Comparison of ENCODE assay signal across 8 mouse cellular contexts in the genomic region with DNA sequence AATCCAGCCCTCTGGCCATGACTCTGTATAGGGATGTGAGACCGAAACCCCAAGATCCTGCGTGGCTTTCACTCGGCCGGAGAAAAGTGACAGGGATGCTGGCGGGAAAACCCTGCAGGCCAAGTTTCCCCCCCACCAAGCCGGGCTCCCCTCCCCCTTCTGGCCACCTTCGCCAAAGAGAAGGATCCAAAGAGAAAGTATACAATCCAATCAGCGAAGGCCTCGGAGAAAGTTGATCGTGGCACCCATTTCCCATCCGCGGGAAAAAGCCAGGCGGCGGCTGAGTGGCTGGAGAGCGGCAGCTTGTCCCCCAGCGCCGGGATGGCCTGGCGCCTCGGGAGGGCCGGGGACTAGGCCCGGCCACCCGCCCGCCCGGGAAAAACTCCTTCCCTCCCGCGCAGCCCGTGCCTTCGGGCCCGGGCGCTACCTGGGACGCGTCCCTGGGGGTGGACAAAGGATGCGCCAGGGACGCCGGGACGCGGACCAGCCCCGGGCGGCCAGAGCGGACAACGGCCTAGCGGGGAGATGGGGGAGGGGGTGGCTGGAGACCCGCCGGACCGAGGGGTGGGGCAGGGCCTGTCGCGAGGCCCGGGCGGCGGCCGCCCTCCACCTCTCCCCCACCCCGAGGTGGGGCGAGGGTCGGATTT. TPM values are rescaled to one million over a fixed set of nuclear protein-coding genes. Genes with fewer than 3 reads are reported as not detected.
A peak's percentile ranks its signal among the peaks of the same experiment; 100 is the strongest.
DNase-seq lines count a peak whose midpoint lies in the region; ATAC-seq and TF ChIP-seq lines count a peak whose summit lies in the region.

No protein-coding gene starts in this region.

- peak overlapping the region; percentile 85 for H3K4me2 ChIP-seq in limb, embryonic 12.5 days
- peak overlapping the region; percentile 66 for H3K4me2 ChIP-seq in midbrain, embryonic 11.5 days

- H3K27me3 ChIP-seq in limb, embryonic 12.5 days = no peaks in the 10 kb centered on the region
- no peaks in the 10 kb centered on the region for H3K27me3 ChIP-seq in midbrain, embryonic 11.5 days (ENCODE audit: control insufficient read depth, insufficient read depth, low read length)

- peak; percentile 13 for DNase-seq in T-cell, adult 2 months (ENCODE audit: low spot score)
- peak; percentile 66 for DNase-seq in cerebellum, adult 9-10 months
- peak; percentile 72 for DNase-seq in gastrocnemius, adult 2 months
- peak; percentile 62 for DNase-seq in induced T-regulatory cell, adult 2 months (ENCODE audit: low read depth)
- DNase-seq in midbrain, embryonic 11.5 days (ENCODE audit: low spot score, missing footprints) = peak; percentile 95
- DNase-seq in spleen, adult 12 weeks (ENCODE audit: low spot score) = peak; percentile 26

- no peak; the same call in none of the 2 replicates for ATAC-seq in limb, embryonic 12.5 days (ENCODE audit: insufficient number of reproducible peaks, insufficient read depth, low FRiP score, low TSS enrichment, low read depth)
- peak; percentile 41 for ATAC-seq in midbrain, embryonic 11.5 days (ENCODE audit: low FRiP score)
- ATAC-seq in erythroid progenitor cell, adult 5-6 weeks (replicated peaks; ENCODE audit: low FRiP score, poor library complexity, severe bottlenecking) = no peak; the same call in 1 of the 2 replicates

- WGBS in limb, embryonic 12.5 days = under 1% methylated on average over 50 of the region's 54 CpGs
- under 1% methylated on average over 31 of the region's 54 CpGs for WGBS in midbrain, embryonic 11.5 days

- no peak for TF ChIP-seq CTCF in gastrocnemius, adult 2 months (IDR thresholded peaks at IDR 0.05)

- peak overlapping the region; percentile 99 for H3K27ac ChIP-seq in gastrocnemius, adult 2 months
- peak overlapping the region; percentile 99 for H3K27ac ChIP-seq in limb, embryonic 12.5 days
- peak overlapping the region; percentile 92 for H3K27ac ChIP-seq in midbrain, embryonic 11.5 days (ENCODE audit: low read depth, low read length)

- H3K9ac ChIP-seq in limb, embryonic 12.5 days (replicated peaks) = peak overlapping the region; percentile 97
- peak overlapping the region; percentile 92 for H3K9ac ChIP-seq in midbrain, embryonic 11.5 days (ENCODE audit: low read length)

- peaks cover 20% of the 10 kb centered on the region; the same call in 1 of the 2 replicates for H3K36me3 ChIP-seq in limb, embryonic 12.5 days
- H3K36me3 ChIP-seq in midbrain, embryonic 11.5 days (ENCODE audit: control insufficient read depth, insufficient read depth, low read length) = peaks cover 3% of the 10 kb centered on the region; the same call in 1 of the 2 replicates

- peaks cover 19% of the 10 kb centered on the region for H3K4me1 ChIP-seq in limb, embryonic 12.5 days (replicated peaks)
- peaks cover 10% of the 10 kb centered on the region for H3K4me1 ChIP-seq in midbrain, embryonic 11.5 days (ENCODE audit: control insufficient read depth, insufficient read depth, low read length)

- intact Hi-C loops in gastrocnemius, adult 2 months (cut with DNase I) = no loop called here

- peak overlapping the region; percentile 92 for H3K4me3 ChIP-seq in gastrocnemius, adult 2 months
- H3K4me3 ChIP-seq in limb, embryonic 12.5 days (replicated peaks) = peak overlapping the region; percentile 98
- H3K4me3 ChIP-seq in midbrain, embryonic 11.5 days (ENCODE audit: low read depth, low read length) = peak overlapping the region; percentile 92

- no peaks in the 10 kb centered on the region for H3K9me3 ChIP-seq in limb, embryonic 12.5 days
- no peaks in the 10 kb centered on the region for H3K9me3 ChIP-seq in midbrain, embryonic 11.5 days (ENCODE audit: control insufficient read depth, low read length)

RNA-seq across cellular contexts. Expression of gene Cand1, which starts 0.7 kb away (rescaled TPM):
- total RNA-seq in gastrocnemius, adult 2 months (2021) = 10 to 100 TPM; 11.2 to 17.5 TPM
- polyA plus RNA-seq in limb, embryonic 12.5 days (2016; fragmentation: Nextera tagmentation; extraction: Ambion mirVana) = 114 and 118 TPM in 2 replicates
- polyA plus RNA-seq in midbrain, embryonic 11.5 days (2014; fragmentation: Nextera tagmentation; extraction: Ambion mirVana) = 115 and 123 TPM in 2 replicates
- 7.2 and 28.9 TPM in 2 replicates for total RNA-seq in erythroid progenitor cell, adult 5-6 weeks (2015; ENCODE audit: low replicate concordance)
- total RNA-seq in erythroid progenitor cell, adult 5-6 weeks (2017; ENCODE audit: low replicate concordance) = 15.9 and 28.4 TPM in 2 replicates

Comparison
In these comparisons a context has a peak if more than half of its experiments do, and no peak if none do; other contexts are left out.
1. DNase-seq: peak in every context shown above with its lines; median percentile 95 in midbrain, embryonic 11.5 days; 72 in gastrocnemius, adult 2 months; 66 in cerebellum, adult 9-10 months; 62 in induced T-regulatory cell, adult 2 months; 26 in spleen, adult 12 weeks; 13 in T-cell, adult 2 months.